Mouse (Mus musculus): ENCODE measurements around the gene Unc45a.

- TF ChIP-seq GATA1 (IDR thresholded peaks at IDR 0.05; ENCODE audit: borderline replicate concordance, low read length) = no peak
- no peak for TF ChIP-seq FLI1 (IDR thresholded peaks at IDR 0.05; ENCODE audit: low read length)
These were observed 42.1 kb upstream of the Unc45a start for GRCm38 (mm10) chr7:80382919-80383318.
